Mouse (Mus musculus) heart, postnatal 0 days (tissue): Measurements from ENCODE around the gene Osbpl9.

Experiments used
- CTCF ChIP-seq: IDR thresholded peaks from 2 replicates; pipeline ENCODE4 v1.5.1; 2016; ENCODE audit warnings: antibody characterized with exemption, control low read depth, low read depth
- EP300 ChIP-seq: IDR thresholded peaks from 2 replicates; pipeline ENCODE4 v1.6.1; 2016; ENCODE audit warnings: antibody characterized with exemption, low read depth

DNA sequence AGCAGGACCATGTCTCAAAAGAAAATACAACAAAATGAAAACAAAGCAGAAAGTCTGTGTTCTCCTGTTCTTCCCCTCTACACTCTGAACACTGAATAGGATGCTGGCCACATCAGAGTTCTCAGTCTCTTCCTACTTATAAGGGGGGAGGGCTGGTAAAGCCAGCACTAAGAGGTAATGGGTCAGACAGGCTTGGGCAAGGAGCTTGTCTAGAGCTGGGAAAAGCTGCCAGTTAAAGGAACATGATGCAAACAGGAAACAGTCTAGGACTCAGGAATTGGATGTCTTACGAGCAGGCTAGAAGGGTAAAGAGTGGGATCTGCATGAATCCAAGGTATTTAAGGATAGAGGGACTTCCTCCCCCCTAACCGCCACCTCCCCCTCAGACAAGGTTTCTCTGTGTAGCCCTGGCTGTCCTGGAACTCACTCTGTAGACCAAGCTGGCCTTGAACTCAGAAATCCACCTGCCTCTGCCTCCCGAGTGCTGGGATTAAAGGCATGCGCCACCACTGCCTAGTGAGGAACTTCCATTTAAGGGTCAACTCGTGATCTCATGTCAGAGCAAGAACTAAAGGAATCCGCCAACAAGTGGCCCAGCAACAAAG is 43.0 kb upstream of the Osbpl9 start:
- TF ChIP-seq CTCF (no peak), EP300 (no peak)
